Mouse (Mus musculus) MEL (cell line): Measurements from ENCODE around the gene Cmklr1.

Source experiments
- CHD2 ChIP-seq: IDR thresholded peaks from 2 replicates; pipeline ENCODE4 v1.6.1; 2011; ENCODE audit warnings: low read length, improper control_type of control experiment
- CTCF ChIP-seq, 3 experiments: IDR thresholded peaks in 2 of 3; conservative IDR thresholded peaks in 1 of 3; 2 replicates each; pipeline ENCODE4 v1.5.1; 2011 to 2012; ENCODE audit warnings: low read length in 3 of 3, low read depth in 2 of 3, mild to moderate bottlenecking in 2 of 3, improper control_type of control experiment in 1 of 3, inconsistent platforms in 1 of 3, mixed read lengths in 1 of 3, moderate library complexity in 1 of 3; ENCODE audit not compliant: control insufficient read depth in 1 of 3, insufficient read depth in 1 of 3, poor library complexity in 1 of 3, severe bottlenecking in 1 of 3
- E2F4 ChIP-seq: IDR thresholded peaks from 2 replicates; pipeline ENCODE4 v1.6.1; 2011; ENCODE audit warnings: low read depth, low read length, improper control_type of control experiment, borderline replicate concordance
- EP300 ChIP-seq, 2 experiments: IDR thresholded peaks; 2 replicates each; pipeline ENCODE4 v1.6.1; 2011; ENCODE audit warnings: improper control_type of control experiment in 2 of 2, low read length in 2 of 2, low read depth in 1 of 2, mild to moderate bottlenecking in 1 of 2
- GATA1 ChIP-seq: IDR thresholded peaks from 2 replicates; pipeline ENCODE4 v1.6.1; 2011; ENCODE audit warnings: low read depth, low read length, improper control_type of control experiment
- MYC ChIP-seq: IDR thresholded peaks from 2 replicates; pipeline ENCODE4 v1.6.1; 2011; ENCODE audit warnings: low read depth, mild to moderate bottlenecking, low read length, improper control_type of control experiment, moderate library complexity
- POLR2A ChIP-seq, 2 experiments: IDR thresholded peaks; 2 replicates each; pipeline ENCODE4 v1.6.1; 2011 to 2012; ENCODE audit warnings: low read length in 2 of 2, mild to moderate bottlenecking in 2 of 2, control low read depth in 1 of 2, improper control_type of control experiment in 1 of 2, low read depth in 1 of 2, moderate library complexity in 1 of 2; ENCODE audit not compliant: control insufficient read depth in 1 of 2, insufficient read depth in 1 of 2, poor library complexity in 1 of 2
- POLR2AphosphoS5 ChIP-seq: IDR thresholded peaks from 2 replicates; pipeline ENCODE4 v1.6.1; 2012; ENCODE audit warnings: low read depth, borderline replicate concordance, mild to moderate bottlenecking, inconsistent platforms, low read length, moderate library complexity, mixed read lengths
- RCOR1 ChIP-seq: IDR thresholded peaks from 2 replicates; pipeline ENCODE4 v1.6.1; 2012; ENCODE audit warnings: low read depth, mild to moderate bottlenecking, inconsistent platforms, low read length, improper control_type of control experiment
- SMC3 ChIP-seq: IDR thresholded peaks from 2 replicates; pipeline ENCODE4 v1.6.1; 2011; ENCODE audit warnings: low read depth, low read length, improper control_type of control experiment
- TAL1 ChIP-seq: IDR thresholded peaks from 2 replicates; pipeline ENCODE4 v1.6.1; 2012; ENCODE audit warnings: mild to moderate bottlenecking, inconsistent platforms, low read length, moderate library complexity, mixed read lengths
- ZC3H11A ChIP-seq: IDR thresholded peaks from 2 replicates; pipeline ENCODE4 v1.6.1; 2012; ENCODE audit warnings: low read depth, mild to moderate bottlenecking, inconsistent platforms, low read length, improper control_type of control experiment

- TF ChIP-seq POLR2A (IDR thresholded peaks at IDR 0.05; ENCODE audit: control insufficient read depth in 1 of 2, insufficient read depth in 1 of 2, low read depth in 1 of 2, low read length in 2 of 2, poor library complexity in 1 of 2) (no peak), TAL1 (no peak), E2F4 (no peak), POLR2AphosphoS5 (no peak), MYC (no peak), GATA1 (no peak), CTCF (IDR thresholded peaks at IDR 0.05 in 2 of 3, conservative IDR thresholded peaks at IDR 0.05 in 1 of 3; ENCODE audit: control insufficient read depth in 1 of 3, insufficient read depth in 1 of 3, low read depth in 2 of 3, low read length in 3 of 3, poor library complexity in 1 of 3, severe bottlenecking in 1 of 3) (no peak), ZC3H11A (no peak), SMC3 (no peak), CHD2 (no peak), RCOR1 (no peak), EP300 (IDR thresholded peaks at IDR 0.05; ENCODE audit: low read depth in 1 of 2, low read length in 2 of 2) (no peak)
Measured at GRCm38 (mm10) chr5:113629248-113629647, 21.0 kb downstream of the Cmklr1 start.
